Mouse (Mus musculus): ENCODE measurements around the gene Epb41l1.

Gene Epb41l1

DNA sequence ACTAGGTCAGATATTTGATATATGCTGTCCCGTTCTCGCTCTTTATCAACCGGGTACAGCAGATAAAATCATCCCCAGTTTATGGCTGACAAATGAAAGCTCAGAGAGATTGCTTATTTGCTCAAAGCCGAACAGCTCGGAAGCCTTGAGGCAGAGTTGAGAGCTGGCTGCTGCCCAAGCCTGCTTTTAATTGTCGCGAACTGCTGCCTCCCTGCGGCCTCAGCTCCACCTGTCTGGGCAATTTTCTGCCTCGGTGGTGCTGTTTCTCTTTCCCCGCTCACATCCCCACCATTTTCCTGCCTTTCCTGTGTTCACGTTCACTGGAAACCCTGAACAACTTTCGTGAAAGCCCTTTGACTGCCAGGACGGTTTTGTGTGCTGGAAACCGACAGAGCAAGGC is 39.8 kb downstream of the Epb41l1 start:
- peak; percentile 67 for DNase-seq (ENCODE audit: low spot score)

DNA sequence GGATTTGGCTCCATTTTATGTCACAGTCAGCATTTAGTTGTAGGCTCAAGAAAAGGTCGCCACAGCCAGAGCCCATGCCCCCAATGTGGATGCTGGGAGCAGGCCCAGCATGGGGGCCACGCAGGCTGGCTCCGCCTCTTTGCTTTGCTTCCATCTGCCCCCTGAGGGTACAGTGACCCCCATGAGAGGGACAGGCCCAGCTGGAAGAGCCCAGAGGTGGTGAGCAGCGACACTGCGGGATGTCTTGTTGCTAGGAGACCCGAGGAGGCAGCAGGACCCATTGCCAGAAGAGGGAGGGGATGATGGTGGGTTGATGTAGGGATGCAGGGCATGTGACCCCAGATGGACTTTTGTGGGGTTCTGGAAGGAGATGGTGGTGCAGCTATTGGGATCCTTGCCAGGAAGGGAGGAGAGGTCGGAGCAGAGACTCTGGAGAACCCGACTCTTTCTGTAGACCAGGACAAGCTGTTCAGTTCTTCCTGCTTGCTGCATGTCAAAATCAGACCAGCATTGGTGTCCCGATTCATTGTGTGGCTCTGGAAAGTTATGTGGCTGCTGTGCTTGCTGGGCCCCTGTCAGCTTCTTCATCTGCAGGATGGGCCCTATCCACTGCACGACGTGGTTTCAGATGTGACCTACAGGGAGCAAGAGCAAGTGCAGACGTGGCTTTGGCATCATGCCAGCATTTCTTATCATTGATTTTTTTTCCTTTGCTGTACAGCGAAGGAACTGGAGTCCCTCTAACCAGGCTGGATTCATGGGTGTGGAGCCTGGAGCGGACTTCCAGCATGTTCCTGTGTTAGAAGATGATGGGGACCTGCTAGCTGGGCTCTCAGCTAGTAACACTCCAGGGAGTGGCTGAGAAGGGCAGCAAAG is 41.7 kb downstream of the Epb41l1 start:
- DNase-seq (ENCODE audit: low spot score), result no peak

- DNase-seq (ENCODE audit: low spot score), result no peak
Observed at GRCm38 (mm10) chr2:156464416-156464815, 43.7 kb downstream of the Epb41l1 start.

GRCm38 (mm10) chr2:156467538-156467937 is 46.8 kb downstream of the Epb41l1 start:
- no peak for DNase-seq (ENCODE audit: low spot score)

- DNase-seq (ENCODE audit: low spot score), result no peak
Observed at GRCm38 (mm10) chr2:156468890-156469289, 48.2 kb downstream of the Epb41l1 start.

GRCm38 (mm10) chr2:156469508-156469907 is 48.8 kb downstream of the Epb41l1 start:
- DNase-seq (ENCODE audit: low spot score), result no peak

DNA sequence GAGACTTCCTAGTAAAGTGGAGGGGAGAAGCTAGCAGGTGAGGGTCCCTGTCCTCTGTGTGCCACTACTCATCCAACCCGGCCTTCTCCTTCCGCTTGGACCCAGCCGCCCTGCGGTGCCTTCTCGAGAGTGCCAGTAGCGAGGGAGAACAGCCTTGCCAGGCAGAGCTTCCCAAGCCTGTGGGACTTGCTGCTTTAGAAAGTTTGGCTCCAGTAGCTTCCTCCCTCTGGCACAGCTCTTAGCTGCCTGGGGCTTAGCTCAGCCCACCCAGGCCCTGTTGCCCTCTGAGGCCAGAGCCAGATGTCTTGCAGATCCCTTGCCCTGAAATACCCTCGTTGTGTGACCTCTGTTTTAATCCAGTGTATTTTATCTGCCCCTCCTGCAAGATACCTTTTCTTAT is 50.2 kb downstream of the Epb41l1 start:
- DNase-seq (ENCODE audit: low spot score), result no peak

- DNase-seq (ENCODE audit: low spot score), result no peak
Observed at GRCm38 (mm10) chr2:156472336-156472735, 51.6 kb downstream of the Epb41l1 start.

GRCm38 (mm10) chr2:156473696-156474095 is 53.0 kb downstream of the Epb41l1 start:
- no peak for DNase-seq (ENCODE audit: low spot score)

DNA sequence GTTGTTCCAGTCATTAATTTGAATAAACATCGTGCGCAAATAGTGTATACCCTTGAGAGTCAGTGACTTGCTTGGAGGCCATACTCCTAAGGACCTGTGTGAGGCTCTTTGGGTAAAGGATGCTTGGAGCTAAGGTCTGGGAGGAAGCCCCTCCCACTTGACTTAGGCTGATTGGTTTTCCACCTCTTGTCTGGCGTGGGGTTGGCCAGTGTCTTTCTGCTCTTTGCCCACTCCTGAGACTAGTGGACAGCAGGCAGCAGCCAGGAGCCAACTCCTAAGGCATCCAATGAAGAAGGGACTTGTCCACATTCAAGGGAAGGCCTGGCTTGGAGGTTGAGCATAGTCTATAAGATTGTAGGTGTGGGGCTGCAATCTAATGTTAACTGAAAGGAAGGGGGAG is 53.4 kb downstream of the Epb41l1 start:
- DNase-seq (ENCODE audit: low spot score), result no peak

GRCm38 (mm10) chr2:156474891-156475284 is 54.2 kb downstream of the Epb41l1 start:
- no peak for DNase-seq (ENCODE audit: low spot score)

DNA sequence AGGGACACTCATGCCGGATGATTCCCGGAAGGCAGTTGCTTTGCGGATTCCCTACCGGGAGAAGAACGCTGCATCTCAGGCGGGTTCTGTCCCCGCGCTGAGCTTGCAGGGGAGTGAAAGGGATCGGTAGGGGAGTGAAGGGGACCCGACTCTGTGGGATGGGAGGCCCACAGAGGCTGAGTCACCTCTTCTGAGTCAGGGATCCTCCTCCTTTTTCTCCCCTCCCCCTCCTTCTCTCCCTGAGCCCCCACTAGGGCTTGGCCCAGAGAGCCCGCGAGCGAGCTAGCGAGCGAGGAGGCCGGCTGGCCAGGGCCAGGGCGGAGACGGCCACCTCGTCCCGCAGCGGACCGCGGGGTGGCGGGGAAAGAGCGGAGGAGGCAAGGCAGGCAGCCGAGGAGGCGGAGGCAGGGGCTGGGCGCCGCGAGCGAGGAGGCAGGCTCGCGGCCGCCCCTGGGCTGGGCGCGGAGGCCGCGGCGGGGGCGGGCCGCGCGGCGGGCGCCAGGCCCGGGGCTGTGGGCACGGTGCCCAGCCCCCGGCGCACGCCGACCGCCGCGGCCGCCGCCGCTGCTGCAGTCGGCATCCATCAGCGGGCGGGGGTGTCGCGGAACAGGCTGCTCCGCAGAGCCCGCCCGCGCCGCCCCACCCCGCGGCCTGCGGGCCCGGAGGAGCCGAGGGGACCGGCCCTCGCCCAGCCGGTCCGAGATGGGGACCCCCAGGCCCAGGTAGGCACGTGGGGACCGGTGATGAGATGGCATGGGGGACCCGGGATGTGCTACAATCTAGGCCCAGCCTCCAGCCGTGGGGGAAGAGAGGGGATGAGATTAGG is 54.8 kb downstream of the Epb41l1 start:
- DNase-seq (ENCODE audit: low spot score), result peak; percentile 84

GRCm38 (mm10) chr2:156476111-156476747 is 55.5 kb downstream of the Epb41l1 start:
- no peak for DNase-seq (ENCODE audit: low spot score)

DNA sequence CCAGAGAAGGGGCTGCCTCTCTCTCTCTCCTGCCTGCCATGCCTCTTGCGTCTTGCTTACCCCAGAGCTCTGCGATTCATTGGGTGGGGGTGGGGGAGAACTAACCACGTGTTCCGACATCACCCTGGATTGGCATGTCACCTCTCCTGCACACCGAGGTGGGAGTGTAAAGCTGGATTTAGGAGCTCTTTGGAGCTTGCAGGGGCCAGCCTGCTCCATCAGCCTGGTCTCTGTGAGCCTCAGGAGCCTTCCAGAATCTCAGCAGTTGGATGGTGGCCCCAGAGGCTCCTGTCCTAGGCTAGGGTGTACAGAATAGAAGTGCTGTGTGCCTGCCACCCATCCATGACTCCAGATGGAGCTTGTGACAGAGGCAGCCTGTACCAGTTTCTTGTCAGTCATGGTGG is 56.0 kb downstream of the Epb41l1 start:
- no peak for DNase-seq (ENCODE audit: low spot score)

DNA sequence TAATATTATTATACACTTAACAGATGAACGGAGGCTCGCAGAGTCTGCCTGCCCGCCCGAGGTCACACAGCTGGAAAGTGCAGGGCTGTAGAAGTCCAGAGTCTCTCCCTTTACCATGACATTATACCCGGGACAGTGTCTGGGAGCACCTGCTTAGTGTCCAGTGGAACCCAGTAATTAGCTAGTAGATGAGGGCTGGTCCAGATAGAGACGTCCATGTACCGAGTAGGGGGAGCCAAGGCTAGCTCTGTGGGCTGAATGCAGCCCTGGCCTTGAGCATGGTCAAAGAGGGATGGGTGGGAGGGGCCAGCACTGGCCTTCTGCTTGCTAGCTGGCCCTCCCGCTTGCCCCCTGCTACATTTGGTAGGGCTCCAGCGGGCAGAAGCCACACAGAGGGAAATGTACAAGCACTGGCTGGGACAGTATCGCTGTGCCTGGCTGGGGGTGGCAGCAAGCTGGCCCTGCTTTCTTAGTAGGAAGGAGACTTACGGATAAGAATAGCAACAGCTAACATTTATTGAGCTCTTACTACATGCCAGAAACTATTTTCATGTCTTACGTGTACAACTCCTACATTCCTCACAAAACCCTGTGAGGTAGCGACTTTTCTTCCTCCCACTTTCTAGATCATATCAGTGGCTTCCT is 57.5 kb downstream of the Epb41l1 start:
- DNase-seq (ENCODE audit: low spot score), result peak; percentile 56

DNA sequence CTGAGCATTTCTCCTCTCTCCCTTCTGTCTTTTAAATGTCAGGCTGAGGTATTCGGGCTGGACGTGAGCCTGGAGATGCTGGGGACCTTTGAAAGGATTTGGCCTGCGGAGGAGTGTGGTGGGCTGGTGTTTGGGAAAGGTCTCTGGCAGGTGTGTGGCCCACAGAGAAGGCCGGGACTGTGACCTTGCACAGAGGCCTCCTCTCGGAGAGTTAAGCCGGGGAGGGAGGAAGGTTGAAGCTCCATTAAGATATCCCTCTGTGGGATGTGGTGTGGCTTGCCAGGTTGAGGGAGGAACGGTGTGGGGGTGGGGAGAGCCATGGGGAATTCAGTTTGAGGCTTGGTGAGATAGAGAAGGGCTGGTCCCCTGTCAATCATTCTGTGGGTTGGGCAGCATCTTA is 59.1 kb downstream of the Epb41l1 start:
- peak; percentile 34 for DNase-seq (ENCODE audit: low spot score)

- DNase-seq (ENCODE audit: low spot score), result no peak
Observed at GRCm38 (mm10) chr2:156480267-156480666, 59.6 kb downstream of the Epb41l1 start.

- peak; percentile 59 for DNase-seq (ENCODE audit: low spot score)
Observed at GRCm38 (mm10) chr2:156482299-156482698, 61.6 kb downstream of the Epb41l1 start.

GRCm38 (mm10) chr2:156482764-156483163 is 62.1 kb downstream of the Epb41l1 start:
- DNase-seq (ENCODE audit: low spot score), result no peak

GRCm38 (mm10) chr2:156483204-156483603 is 62.5 kb downstream of the Epb41l1 start:
- DNase-seq (ENCODE audit: low spot score), result no peak

DNA sequence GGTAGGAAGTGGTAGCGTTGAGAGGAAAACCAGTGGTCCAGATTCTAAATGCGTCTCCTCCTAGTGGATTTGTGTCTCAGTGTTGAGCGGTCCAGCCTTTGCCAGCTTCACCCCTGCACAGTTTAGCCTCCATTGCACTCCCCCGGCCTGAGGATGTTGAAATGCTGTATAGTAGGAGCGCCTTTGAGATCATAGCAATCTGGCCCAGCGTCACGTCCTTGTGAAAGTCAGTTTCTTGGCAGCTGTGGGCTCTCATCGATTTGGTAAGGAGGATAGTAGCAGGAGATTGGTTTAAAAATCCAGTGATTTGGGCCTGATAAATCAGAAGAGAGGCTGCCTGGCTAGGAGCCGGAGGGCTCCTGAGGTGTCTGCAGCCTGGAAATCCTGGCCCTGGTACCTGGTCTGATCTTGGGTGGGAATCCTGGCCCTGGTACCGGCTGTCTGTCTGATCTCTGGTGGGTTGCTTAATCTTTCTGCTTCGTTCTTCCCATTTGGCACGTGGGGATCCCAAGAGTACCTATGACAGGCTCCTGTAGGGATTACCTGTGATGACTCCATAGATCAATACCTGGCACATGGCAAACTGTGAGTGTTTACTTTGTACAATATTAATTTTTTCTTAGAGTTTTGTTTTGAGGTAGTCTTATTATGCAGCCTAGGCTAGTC is 65.5 kb downstream of the Epb41l1 start:
- no peak for DNase-seq (ENCODE audit: low spot score)

All from ovary, postnatal 36 days (tissue).